Mouse (Mus musculus): Measurements from ENCODE around the gene Krtap14. TPM values are rescaled to one million over a fixed set of nuclear protein-coding genes. Genes with fewer than 3 reads are reported as not detected.

Krtap14 gene
- polyA plus RNA-seq, 1 experiment = not detected

Other genes starting within 250 kb of the Krtap14 start
- not detected in 2 replicates for gene Krtap24-1, start 213.9 kb downstream of the Krtap14 start, polyA plus RNA-seq (2012; ENCODE audit: insufficient read depth, insufficient read length, missing spikeins)
- gene 2310079G19Rik, start 198.5 kb downstream of the Krtap14 start, polyA plus RNA-seq (2012; ENCODE audit: insufficient read depth, insufficient read length, missing spikeins) = not detected in 2 replicates
- gene Krtap26-1, start 178.3 kb downstream of the Krtap14 start, polyA plus RNA-seq (2012; ENCODE audit: insufficient read depth, insufficient read length, missing spikeins) = not detected in 2 replicates
- not detected in 2 replicates for gene Krtap27-1, start 154.5 kb downstream of the Krtap14 start, polyA plus RNA-seq (2012; ENCODE audit: insufficient read depth, insufficient read length, missing spikeins)
- not detected in 2 replicates for gene 2310061N02Rik, start 118.2 kb downstream of the Krtap14 start, polyA plus RNA-seq (2012; ENCODE audit: insufficient read depth, insufficient read length, missing spikeins)
- gene Krtap13-1, start 97.3 kb downstream of the Krtap14 start, polyA plus RNA-seq (2012; ENCODE audit: insufficient read depth, insufficient read length, missing spikeins) = not detected in 2 replicates
- gene Krtap13, start 74.5 kb downstream of the Krtap14 start, polyA plus RNA-seq (2012; ENCODE audit: insufficient read depth, insufficient read length, missing spikeins) = not detected in 2 replicates
- gene 2310034C09Rik, start 67.3 kb downstream of the Krtap14 start, polyA plus RNA-seq (2012; ENCODE audit: insufficient read depth, insufficient read length, missing spikeins) = not detected in 2 replicates
- gene 2310057N15Rik, start 51.9 kb downstream of the Krtap14 start, polyA plus RNA-seq (2012; ENCODE audit: insufficient read depth, insufficient read length, missing spikeins) = not detected in 2 replicates
- gene Gm5965, start 48.2 kb downstream of the Krtap14 start, polyA plus RNA-seq (2012; ENCODE audit: insufficient read depth, insufficient read length, missing spikeins) = not detected in 2 replicates
- not detected in 2 replicates for gene Gm20741, start 13.9 kb downstream of the Krtap14 start, polyA plus RNA-seq (2012; ENCODE audit: insufficient read depth, insufficient read length, missing spikeins)
- not detected in 2 replicates for gene Krtap15, start 5.9 kb downstream of the Krtap14 start, polyA plus RNA-seq (2012; ENCODE audit: insufficient read depth, insufficient read length, missing spikeins)
- not detected in 2 replicates for gene Krtap19-1, start 43.3 kb upstream of the Krtap14 start, polyA plus RNA-seq (2012; ENCODE audit: insufficient read depth, insufficient read length, missing spikeins)
- not detected in 2 replicates for gene Krtap19-2, start 48.1 kb upstream of the Krtap14 start, polyA plus RNA-seq (2012; ENCODE audit: insufficient read depth, insufficient read length, missing spikeins)
- not detected in 2 replicates for gene Krtap19-3, start 51.9 kb upstream of the Krtap14 start, polyA plus RNA-seq (2012; ENCODE audit: insufficient read depth, insufficient read length, missing spikeins)
- not detected in 2 replicates for gene Krtap19-4, start 58.9 kb upstream of the Krtap14 start, polyA plus RNA-seq (2012; ENCODE audit: insufficient read depth, insufficient read length, missing spikeins)
- gene Krtap19-5, start 70.3 kb upstream of the Krtap14 start, polyA plus RNA-seq (2012; ENCODE audit: insufficient read depth, insufficient read length, missing spikeins) = not detected in 2 replicates
- not detected in 2 replicates for gene Krtap19-9b, start 106.1 kb upstream of the Krtap14 start, polyA plus RNA-seq (2012; ENCODE audit: insufficient read depth, insufficient read length, missing spikeins)
- not detected in 2 replicates for gene Krtap16-3, start 136.7 kb upstream of the Krtap14 start, polyA plus RNA-seq (2012; ENCODE audit: insufficient read depth, insufficient read length, missing spikeins)
- gene Krtap22-2, start 184.6 kb upstream of the Krtap14 start, polyA plus RNA-seq (2012; ENCODE audit: insufficient read depth, insufficient read length, missing spikeins) = not detected in 2 replicates
- gene Gm10229, start 189.1 kb upstream of the Krtap14 start, polyA plus RNA-seq (2012; ENCODE audit: insufficient read depth, insufficient read length, missing spikeins) = not detected in 2 replicates
- gene Krtap6-1, start 205.6 kb upstream of the Krtap14 start, polyA plus RNA-seq (2012; ENCODE audit: insufficient read depth, insufficient read length, missing spikeins) = not detected in 2 replicates
- gene Gm10228, start 215.3 kb upstream of the Krtap14 start, polyA plus RNA-seq (2012; ENCODE audit: insufficient read depth, insufficient read length, missing spikeins) = not detected in 2 replicates
- gene Krtap6-5, start 221.7 kb upstream of the Krtap14 start, polyA plus RNA-seq (2012; ENCODE audit: insufficient read depth, insufficient read length, missing spikeins) = not detected in 2 replicates
- not detected in 2 replicates for gene 1110025L11Rik, start 237.9 kb upstream of the Krtap14 start, polyA plus RNA-seq (2012; ENCODE audit: insufficient read depth, insufficient read length, missing spikeins)